Mouse (Mus musculus) kidney, embryonic 16.5 days (tissue): ENCODE results near the gene Ptprc. TPM values are rescaled to one million over a fixed set of nuclear protein-coding genes. Genes with fewer than 3 reads are reported as not detected.

ENCODE experiments used
- ATAC-seq: fragments of 200-750 bp; cut with Nextera tagmentation; 2 replicates; pipeline ENCODE4 v1.8.0; 2017; ENCODE audit warnings: moderate TSS enrichment; ENCODE audit not compliant: low FRiP score, low TSS enrichment
- H3K27ac ChIP-seq: fragments of 300-500 bp; sonication (generic); 2 replicates; pipeline ENCODE4 v1.5.1; 2014; ENCODE audit warnings: low read length
- H3K27me3 ChIP-seq: fragments of 300-500 bp; sonication (generic); 2 replicates; pipeline ENCODE4 v1.6.1; 2014; ENCODE audit warnings: low read length, control low read depth, mixed read lengths; ENCODE audit not compliant: insufficient read depth
- H3K36me3 ChIP-seq: fragments of 300-500 bp; sonication (generic); 2 replicates; pipeline ENCODE4 v1.6.1; 2014; ENCODE audit warnings: low read length, control low read depth, mixed read lengths; ENCODE audit not compliant: insufficient read depth
- H3K4me1 ChIP-seq: fragments of 300-500 bp; sonication (generic); 2 replicates; pipeline ENCODE4 v1.6.1; 2014; ENCODE audit warnings: low read length, control low read depth, mixed read lengths; ENCODE audit not compliant: insufficient read depth
- H3K4me2 ChIP-seq: fragments of 300-500 bp; sonication (generic); replicated peaks from 2 replicates; pipeline ENCODE4 v1.6.1; 2014; ENCODE audit warnings: low read depth, low read length
- H3K4me3 ChIP-seq: fragments of 300-500 bp; sonication (generic); 2 replicates; pipeline ENCODE4 v1.5.1; 2014; ENCODE audit warnings: mild to moderate bottlenecking, low read length
- H3K9ac ChIP-seq: fragments of 300-500 bp; sonication (generic); replicated peaks from 2 replicates; pipeline ENCODE4 v1.6.1; 2014; ENCODE audit warnings: low read length
- H3K9me3 ChIP-seq: fragments of 300-500 bp; sonication (generic); 2 replicates; pipeline ENCODE4 v1.6.1; 2016; ENCODE audit warnings: low read length, control low read depth
- WGBS: fragments of 180-500 bp; shearing (Covaris S2); extraction: QIAGEN DNeasy Blood & Tissue Kit; methylation state at CpG from one replicate; pipeline ENCODE4 v1.1.7; 2014; 5-methylcytosine and 5-hydroxymethylcytosine counted together
- polyA plus RNA-seq: library from polyadenylated mRNA; unstranded; fragments of >200 nt; fragmentation: Nextera tagmentation; extraction: Ambion mirVana; gene quantifications from 2 replicates; pipeline ENCODE4 v1.2.1, GENCODE M21; 2015

The Ptprc gene
- polyA plus RNA-seq, 1 experiment from 2014 or later, result 5.0 TPM

- WGBS, result 76% methylated on average over 3 of the region's 3 CpGs
- Histone ChIP-seq H3K27me3 (no peaks in the 10 kb centered on the region), H3K36me3 (no peaks in the 10 kb centered on the region), H3K4me2 (no peak overlapping the region), H3K4me3 (no peak overlapping the region), H3K27ac (no peak overlapping the region), H3K9ac (no peak overlapping the region), H3K9me3 (no peaks in the 10 kb centered on the region), H3K4me1 (no peaks in the 10 kb centered on the region)
- ATAC-seq, result no peak
Observed at GRCm38 (mm10) chr1:138157008-138157407, 18.5 kb downstream of the Ptprc start.

- Histone ChIP-seq H3K9me3 (no peaks in the 10 kb centered on the region), H3K4me1 (no peaks in the 10 kb centered on the region), H3K4me3 (no peak overlapping the region), H3K4me2 (no peak overlapping the region), H3K9ac (no peak overlapping the region), H3K27ac (no peak overlapping the region), H3K36me3 (no peaks in the 10 kb centered on the region), H3K27me3 (no peaks in the 10 kb centered on the region)
- no peak for ATAC-seq
- 57% methylated on average over 1 of the region's 1 CpGs for WGBS
Observed at GRCm38 (mm10) chr1:138154185-138154785, 21.2 kb downstream of the Ptprc start.

DNA sequence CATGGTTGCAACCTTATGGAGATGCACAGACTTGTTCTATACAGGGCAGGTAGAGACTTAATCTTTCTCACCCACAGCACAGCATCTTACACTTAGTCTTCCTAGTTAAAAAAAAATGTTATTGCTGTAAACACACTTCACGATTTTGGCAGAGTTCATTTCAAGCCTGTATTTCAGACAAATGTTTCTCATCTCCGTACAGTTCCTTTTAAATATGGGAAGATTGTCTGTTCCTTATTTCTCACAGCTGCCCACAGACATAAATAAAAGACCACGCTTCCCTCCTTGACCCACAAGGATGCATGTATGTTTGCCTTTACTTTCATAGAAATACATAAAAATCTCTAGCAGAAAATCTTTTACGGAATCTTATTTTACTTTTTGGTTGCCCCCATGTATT is 22.4 kb downstream of the Ptprc start:
- Histone ChIP-seq H3K9me3 (no peaks in the 10 kb centered on the region), H3K27me3 (no peaks in the 10 kb centered on the region), H3K36me3 (no peaks in the 10 kb centered on the region), H3K4me2 (no peak overlapping the region), H3K27ac (no peak overlapping the region), H3K4me3 (no peak overlapping the region), H3K4me1 (no peaks in the 10 kb centered on the region), H3K9ac (no peak overlapping the region)
- 77% methylated on average over 4 of the region's 4 CpGs for WGBS
- no peak for ATAC-seq

DNA sequence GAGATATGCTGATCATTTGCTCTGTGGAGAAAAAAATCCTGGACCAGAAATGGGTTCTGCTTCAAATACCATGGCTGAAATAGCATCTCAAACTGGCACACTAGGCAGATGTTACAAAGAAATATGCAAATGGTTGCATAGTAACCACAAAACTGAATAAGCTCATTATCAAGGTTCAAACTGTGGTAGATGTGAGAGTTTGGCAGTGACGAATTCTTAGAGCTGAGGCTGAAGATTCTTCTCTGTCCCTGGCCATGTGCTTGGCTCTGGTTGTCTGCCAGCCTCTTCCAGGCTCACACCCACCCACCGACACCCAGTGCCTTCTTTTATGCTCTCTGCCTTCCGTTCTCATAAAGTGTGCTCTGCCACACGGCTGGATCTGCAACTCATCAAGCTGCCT is 26.7 kb downstream of the Ptprc start:
- Histone ChIP-seq H3K4me1 (no peaks in the 10 kb centered on the region), H3K36me3 (no peaks in the 10 kb centered on the region), H3K27ac (no peak overlapping the region), H3K9me3 (no peaks in the 10 kb centered on the region), H3K9ac (no peak overlapping the region), H3K4me2 (no peak overlapping the region), H3K27me3 (no peaks in the 10 kb centered on the region), H3K4me3 (no peak overlapping the region)
- no peak for ATAC-seq
- 61% methylated on average over 4 of the region's 4 CpGs for WGBS

DNA sequence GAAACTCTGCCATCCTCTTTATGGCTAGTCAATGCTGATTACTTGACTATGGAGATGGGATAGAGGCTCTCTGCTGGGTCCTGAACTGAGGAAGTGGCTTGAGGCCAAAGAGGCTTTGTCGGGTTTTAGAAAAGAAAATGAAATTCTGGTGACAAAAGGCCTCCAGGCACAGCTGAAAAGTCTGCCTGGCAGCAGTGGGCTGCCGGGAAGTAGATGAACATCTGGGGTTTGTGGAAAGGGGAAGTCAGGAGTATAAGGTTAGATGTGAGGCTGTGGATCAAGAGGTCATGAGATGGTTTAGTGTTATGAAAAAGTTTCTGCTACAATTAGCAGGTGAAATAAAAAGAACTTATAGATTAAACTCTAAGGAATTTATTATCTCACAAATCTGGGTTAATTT is 29.9 kb downstream of the Ptprc start:
- ATAC-seq, result no peak
- H3K9me3 ChIP-seq, result no peaks in the 10 kb centered on the region
- no peak overlapping the region for H3K4me3 ChIP-seq
- no peaks in the 10 kb centered on the region for H3K27me3 ChIP-seq
- H3K4me1 ChIP-seq, result no peaks in the 10 kb centered on the region
- H3K9ac ChIP-seq, result no peak overlapping the region
- no peaks in the 10 kb centered on the region for H3K36me3 ChIP-seq
- no peak overlapping the region for H3K4me2 ChIP-seq
- H3K27ac ChIP-seq, result no peak overlapping the region
- WGBS, result 57% methylated on average over 2 of the region's 2 CpGs

GRCm38 (mm10) chr1:138145148-138145547 is 30.4 kb downstream of the Ptprc start:
- Histone ChIP-seq H3K4me2 (no peak overlapping the region), H3K27ac (no peak overlapping the region), H3K9ac (no peak overlapping the region), H3K4me1 (no peaks in the 10 kb centered on the region), H3K27me3 (no peaks in the 10 kb centered on the region), H3K36me3 (no peaks in the 10 kb centered on the region), H3K9me3 (no peaks in the 10 kb centered on the region), H3K4me3 (no peak overlapping the region)
- ATAC-seq, result no peak
- WGBS, result 86% methylated on average over 3 of the region's 3 CpGs

- no peak overlapping the region for H3K9ac ChIP-seq
- no peaks in the 10 kb centered on the region for H3K4me1 ChIP-seq
- 78% methylated on average over 5 of the region's 5 CpGs for WGBS
- H3K9me3 ChIP-seq, result no peaks in the 10 kb centered on the region
- no peaks in the 10 kb centered on the region for H3K27me3 ChIP-seq
- no peak for ATAC-seq
- H3K4me2 ChIP-seq, result no peak overlapping the region
- H3K36me3 ChIP-seq, result no peaks in the 10 kb centered on the region
- no peak overlapping the region for H3K27ac ChIP-seq
- H3K4me3 ChIP-seq, result no peak overlapping the region
Observed at GRCm38 (mm10) chr1:138144365-138144764, 31.1 kb downstream of the Ptprc start.

DNA sequence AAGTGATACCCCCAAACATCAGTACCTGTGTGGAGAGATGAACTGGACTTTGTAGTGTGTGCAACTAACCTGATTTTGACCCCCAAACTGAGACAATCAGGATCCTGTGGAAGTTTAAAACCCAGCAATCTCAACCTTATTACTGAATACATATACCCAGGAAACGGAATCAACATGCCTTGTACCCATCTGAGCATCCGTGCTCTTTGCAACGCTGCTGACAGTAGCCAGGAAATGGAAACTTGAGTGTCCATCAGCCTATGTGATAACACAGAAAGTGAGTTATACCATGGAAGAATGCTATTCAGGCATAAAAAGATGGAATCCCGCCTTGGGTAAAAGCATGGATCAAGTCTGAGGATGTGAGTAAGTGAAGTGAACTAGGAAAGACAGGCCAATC is 34.7 kb downstream of the Ptprc start:
- no peak for ATAC-seq
- Histone ChIP-seq H3K9ac (no peak overlapping the region), H3K9me3 (no peaks in the 10 kb centered on the region), H3K36me3 (no peaks in the 10 kb centered on the region), H3K4me2 (no peak overlapping the region), H3K4me3 (no peak overlapping the region), H3K27ac (no peak overlapping the region), H3K4me1 (0 out of 2 replicates have a peak, but pooled peaks cover under 1% of the 10 kb centered on the region), H3K27me3 (no peaks in the 10 kb centered on the region)
- WGBS, result 91% methylated on average over 4 of the region's 4 CpGs

- ATAC-seq, result no peak
- WGBS, result 85% methylated on average over 4 of the region's 4 CpGs
- no peaks in the 10 kb centered on the region for H3K27me3 ChIP-seq
- no peak overlapping the region for H3K9ac ChIP-seq
- no peaks in the 10 kb centered on the region for H3K9me3 ChIP-seq
- H3K4me3 ChIP-seq, result no peak overlapping the region
- no peaks in the 10 kb centered on the region for H3K36me3 ChIP-seq
- 0 out of 2 replicates have a peak, but pooled peaks cover 3% of the 10 kb centered on the region for H3K4me1 ChIP-seq
- H3K4me2 ChIP-seq, result no peak overlapping the region
- no peak overlapping the region for H3K27ac ChIP-seq
Observed at GRCm38 (mm10) chr1:138137696-138138095, 37.8 kb downstream of the Ptprc start.

GRCm38 (mm10) chr1:138137024-138137577 is 38.4 kb downstream of the Ptprc start:
- Histone ChIP-seq H3K9ac (no peak overlapping the region), H3K27me3 (no peaks in the 10 kb centered on the region), H3K9me3 (no peaks in the 10 kb centered on the region), H3K4me1 (0 out of 2 replicates have a peak, but pooled peaks cover 3% of the 10 kb centered on the region), H3K27ac (no peak overlapping the region), H3K4me3 (no peak overlapping the region), H3K4me2 (no peak overlapping the region), H3K36me3 (no peaks in the 10 kb centered on the region)
- 93% methylated on average over 6 of the region's 6 CpGs for WGBS
- no peak for ATAC-seq
